Mouse (Mus musculus) G1E-ER4 (cell line): ENCODE data around the gene Fbxo46. TPM values are rescaled to one million over a fixed set of nuclear protein-coding genes. Genes with fewer than 3 reads are reported as not detected.

Experiments used
- GATA1 ChIP-seq: IDR thresholded peaks from one replicate; pipeline ENCODE4 v1.8.0; 2012; ENCODE audit warnings: low read length, inconsistent platforms
- polyA plus RNA-seq: library from polyadenylated mRNA; stranded (reverse); fragments of >175 nt; gene quantifications from 2 replicates; pipeline ENCODE4 v1.2.3, GENCODE M21; 2012

Gene Fbxo46
- polyA plus RNA-seq = 26.5 and 28.7 TPM in 2 replicates

DNA sequence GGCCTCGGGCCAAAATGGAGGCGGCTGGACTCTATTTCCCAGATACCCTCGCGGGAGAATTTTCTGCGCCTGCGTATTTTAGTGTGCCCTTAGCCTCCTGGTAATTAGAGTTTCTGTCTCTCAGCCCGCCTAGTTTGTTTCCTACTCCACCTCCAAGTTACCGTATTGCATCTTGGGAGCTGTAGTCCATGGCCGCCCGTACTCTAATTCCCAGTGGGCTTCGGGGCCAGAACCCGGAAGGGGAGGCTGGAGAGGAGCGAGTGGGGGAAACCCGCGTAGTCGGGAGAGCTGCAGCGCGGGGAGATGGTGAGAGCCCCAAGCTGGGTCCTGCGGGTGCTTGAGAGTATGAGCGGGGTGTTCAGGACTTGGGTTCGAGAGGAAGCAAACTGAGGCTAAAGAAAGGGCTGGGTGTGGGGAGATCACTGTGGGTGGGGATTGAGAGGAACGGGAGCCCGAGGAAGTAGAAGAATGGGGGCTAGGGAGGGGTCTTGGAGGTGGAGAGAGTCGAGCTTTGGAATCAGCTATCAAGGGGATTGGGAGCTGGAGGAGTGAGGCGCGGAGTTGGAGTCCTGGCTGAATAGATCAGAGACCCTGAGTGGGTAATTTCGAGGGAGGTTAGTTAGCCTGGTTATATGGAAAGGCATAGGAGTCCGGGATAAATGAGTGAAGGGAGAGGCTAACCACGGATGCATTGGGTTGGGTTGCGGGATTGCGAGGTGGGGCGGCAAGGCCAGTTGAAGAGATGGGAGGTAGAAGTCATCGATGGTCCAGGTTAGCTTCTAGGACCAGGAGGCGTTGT is at the start of gene Fbxo46:
TSS of gene Fbxo46 (plus strand) at position 229 of the 799 bp plus-strand sequence.
- TF ChIP-seq GATA1 = no peak

DNA sequence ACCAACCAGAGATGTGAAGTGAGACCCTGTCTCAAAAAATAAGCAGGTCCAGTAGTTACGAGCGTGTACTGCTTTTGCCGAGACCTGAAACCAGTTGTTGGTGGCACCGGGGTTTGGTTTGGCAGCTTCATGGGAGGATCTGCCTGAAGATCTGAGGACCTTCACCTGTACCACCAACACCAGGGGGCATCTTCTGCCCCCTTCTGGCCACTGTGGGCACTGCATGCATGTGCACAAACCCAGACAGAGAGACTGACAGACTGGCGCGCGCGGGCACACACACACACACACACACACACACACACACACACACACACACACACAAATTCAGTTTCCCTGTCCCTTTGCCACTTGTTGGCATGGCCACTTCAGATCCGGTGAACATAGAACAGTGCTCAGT is 46.2 kb upstream of the Fbxo46 start:
- TF ChIP-seq GATA1 = no peak

DNA sequence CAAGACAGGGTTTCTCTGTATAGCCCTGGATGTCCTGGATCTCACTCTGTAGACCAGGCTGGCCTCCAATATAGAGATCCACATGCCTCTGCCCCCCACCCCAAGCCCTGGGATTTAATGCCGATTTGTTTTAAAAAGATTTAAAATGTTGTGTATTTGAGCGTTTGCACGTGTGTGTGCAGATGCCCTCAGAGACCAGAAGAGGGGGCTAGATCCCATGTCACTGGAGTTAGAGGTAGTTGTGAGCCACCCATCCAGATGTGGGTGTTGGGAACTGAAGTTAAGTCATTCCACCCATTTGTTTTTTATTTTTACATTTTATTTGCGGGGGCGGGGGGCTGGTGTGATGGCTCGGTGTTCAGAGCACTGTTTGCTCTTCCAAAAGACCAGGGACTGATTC is 45.2 kb upstream of the Fbxo46 start:
- TF ChIP-seq GATA1 = no peak

DNA sequence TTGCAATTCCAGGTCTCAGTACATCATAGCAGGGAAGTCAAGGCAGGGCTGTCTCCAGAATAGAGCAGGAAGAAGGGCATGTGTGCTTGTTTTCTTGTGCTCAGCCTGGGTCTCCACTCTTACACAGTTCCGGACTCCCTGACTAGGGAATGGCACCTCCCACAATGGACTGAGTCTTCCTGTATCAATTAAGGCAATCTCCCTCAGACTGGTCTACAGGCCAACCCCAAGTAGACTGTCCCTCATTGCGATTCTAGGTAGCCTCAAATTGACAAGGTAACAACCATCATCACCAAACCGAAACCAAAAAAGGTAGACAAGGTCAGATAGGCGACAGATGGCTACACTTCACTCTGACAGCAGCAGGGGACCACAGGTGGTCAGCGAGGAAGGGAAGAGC is 44.4 kb upstream of the Fbxo46 start:
- TF ChIP-seq GATA1 = no peak

DNA sequence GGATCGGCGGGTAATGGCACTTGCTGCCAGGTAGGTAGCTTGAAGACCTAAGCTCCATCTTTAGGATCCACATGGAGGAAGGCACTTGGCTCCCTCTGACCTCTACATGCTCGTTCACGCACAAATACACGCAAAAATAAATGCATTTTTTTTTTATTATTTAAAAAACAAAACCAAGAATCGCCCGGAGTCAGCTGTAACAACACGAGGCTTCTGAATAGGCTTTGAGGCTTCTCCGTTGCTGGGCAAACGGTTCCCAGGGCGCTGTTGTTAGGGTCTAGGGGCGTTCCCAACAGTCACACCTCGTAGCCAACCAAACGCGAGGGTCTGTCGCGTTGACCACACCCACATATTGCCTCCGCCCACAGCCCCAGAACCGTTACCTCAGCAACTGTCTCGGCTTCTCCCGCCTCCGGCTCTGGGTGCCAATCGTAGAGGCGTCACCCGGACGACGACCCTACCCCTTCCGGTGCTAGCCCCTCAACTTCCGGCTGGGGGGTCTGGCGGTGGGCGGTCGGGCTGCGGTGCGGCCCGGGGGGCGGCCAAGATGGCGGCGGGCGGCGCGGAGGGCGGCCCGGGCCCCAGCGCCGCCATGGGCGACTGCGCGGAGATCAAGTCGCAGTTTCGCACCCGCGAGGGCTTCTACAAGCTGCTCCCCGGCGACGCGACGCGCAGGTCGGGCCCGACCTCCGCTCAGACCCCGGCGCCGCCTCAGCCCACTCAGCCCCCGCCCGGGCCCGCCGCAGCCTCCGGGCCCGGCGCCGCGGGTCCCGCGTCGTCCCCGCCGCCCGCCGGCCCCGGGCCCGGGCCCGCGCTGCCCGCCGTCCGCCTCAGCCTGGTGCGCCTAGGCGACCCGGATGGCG is 43.7 kb upstream of the Fbxo46 start, which contains the start of gene Dmwd:
TSS of gene Dmwd (plus strand) at position 505 of the 863 bp plus-strand sequence.
- TF ChIP-seq GATA1 = no peak

DNA sequence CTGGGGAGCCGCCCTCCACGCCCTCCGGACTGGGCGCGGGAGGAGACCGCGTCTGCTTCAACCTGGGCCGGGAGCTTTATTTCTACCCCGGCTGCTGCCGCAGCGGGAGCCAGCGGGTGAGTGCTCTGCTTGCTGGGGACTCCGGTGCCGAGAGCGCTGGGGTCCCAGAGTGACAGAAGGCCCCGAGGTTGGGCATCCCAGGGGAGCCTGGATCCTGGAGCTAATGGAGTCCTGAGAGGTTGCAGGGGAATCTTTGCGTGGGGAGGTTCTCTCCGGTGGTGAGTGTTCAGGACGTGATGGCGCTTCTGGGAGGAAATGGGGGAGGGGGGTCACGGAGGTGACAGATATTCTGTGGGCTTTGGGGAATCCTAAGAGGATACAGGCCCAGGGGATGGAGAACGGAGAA is 43.1 kb upstream of the Fbxo46 start:
- TF ChIP-seq GATA1 = no peak

DNA sequence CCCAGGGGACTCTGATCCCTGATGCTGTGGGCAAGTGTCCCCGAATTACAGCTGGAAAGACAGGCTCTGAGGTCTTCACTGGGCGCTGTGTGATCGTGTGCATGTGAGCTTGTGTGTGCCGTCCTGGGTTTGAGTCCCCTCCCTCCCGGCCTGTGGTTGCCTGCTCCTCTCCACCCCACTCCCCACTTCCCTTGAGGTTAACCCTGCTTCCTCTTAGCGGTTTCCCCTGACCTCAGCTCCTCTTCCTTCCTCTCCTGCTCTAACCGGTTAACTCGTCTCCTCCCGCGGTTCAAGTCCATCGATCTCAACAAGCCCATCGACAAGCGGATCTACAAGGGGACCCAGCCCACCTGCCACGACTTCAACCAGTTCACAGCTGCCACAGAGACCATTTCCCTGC is 41.9 kb upstream of the Fbxo46 start:
- no peak for TF ChIP-seq GATA1

DNA sequence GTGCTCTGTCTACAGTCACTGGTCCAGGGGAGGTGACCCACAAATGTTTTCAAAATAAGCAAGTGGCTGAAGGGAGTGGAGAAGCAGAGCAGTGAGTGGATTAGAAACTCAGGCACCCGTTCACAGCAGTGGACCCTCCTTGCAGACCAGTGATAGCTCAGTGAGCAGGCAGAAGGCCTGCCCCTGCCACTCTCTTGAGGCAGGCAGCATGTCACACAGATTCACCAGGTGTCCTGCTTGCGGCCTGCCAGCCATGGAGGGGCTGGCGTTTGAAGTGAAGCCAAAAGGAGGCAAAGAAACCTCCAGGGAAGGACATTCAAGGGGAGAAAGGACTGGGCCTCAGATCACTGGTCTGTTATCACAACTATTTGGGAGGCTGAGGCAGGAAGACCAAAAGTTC is 40.9 kb upstream of the Fbxo46 start:
- TF ChIP-seq GATA1 = no peak

DNA sequence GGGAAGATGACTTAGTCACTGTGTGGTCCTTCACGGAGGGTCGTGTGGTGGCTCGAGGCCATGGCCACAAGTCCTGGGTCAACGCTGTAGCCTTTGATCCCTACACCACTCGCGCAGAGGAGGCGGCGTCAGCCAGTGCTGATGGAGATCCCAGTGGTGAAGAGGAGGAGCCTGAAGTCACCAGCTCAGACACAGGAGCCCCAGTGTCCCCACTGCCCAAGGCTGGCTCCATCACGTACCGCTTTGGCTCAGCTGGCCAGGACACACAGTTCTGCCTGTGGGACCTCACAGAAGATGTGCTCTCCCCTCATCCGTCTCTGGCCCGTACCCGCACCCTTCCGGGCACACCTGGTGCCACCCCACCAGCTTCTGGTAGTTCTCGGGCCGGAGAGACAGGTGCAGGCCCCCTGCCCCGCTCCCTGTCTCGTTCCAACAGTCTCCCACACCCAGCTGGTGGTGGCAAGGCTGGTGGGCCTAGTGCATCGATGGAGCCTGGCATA is 39.2 kb upstream of the Fbxo46 start:
- TF ChIP-seq GATA1 = no peak

DNA sequence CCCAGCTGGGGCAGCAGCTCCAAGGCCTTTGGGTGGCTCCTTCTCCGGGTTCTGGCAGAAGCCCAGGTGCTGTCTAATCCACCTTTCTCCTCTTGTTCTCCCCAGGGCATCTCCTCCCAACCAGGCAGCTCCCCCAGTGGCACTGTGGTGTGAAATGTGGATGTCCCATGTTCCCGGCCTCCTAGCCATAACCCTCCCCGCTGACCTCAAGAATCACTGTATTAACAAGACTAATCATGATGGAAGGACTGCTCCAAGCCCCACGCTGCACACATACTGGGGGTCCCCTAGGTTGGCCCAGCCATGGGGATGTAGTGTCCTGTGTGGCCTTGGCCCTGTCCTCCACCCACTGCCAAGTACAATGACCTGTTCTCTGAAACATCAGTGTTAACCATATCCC is 37.5 kb upstream of the Fbxo46 start:
- no peak for TF ChIP-seq GATA1

DNA sequence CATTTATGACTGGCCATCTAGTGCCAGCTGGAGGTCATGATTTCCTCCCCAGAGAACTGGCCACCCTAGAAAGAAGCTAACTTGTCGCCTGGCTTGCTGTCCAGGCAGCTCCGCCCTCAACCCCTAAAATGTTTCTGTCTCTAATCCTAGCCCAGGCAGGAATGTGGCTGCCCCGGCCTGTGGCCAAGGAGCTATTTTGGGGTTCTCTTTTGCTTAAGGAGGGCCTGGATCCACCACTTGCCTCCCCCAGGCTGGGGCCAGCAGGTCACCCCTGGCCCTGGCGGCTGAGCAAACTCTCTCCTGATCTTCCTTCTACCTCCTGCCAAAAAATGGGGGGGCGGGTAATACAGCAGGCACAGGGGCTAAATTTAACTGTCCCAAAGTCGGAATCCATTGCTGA is 36.6 kb upstream of the Fbxo46 start:
- TF ChIP-seq GATA1 = no peak

DNA sequence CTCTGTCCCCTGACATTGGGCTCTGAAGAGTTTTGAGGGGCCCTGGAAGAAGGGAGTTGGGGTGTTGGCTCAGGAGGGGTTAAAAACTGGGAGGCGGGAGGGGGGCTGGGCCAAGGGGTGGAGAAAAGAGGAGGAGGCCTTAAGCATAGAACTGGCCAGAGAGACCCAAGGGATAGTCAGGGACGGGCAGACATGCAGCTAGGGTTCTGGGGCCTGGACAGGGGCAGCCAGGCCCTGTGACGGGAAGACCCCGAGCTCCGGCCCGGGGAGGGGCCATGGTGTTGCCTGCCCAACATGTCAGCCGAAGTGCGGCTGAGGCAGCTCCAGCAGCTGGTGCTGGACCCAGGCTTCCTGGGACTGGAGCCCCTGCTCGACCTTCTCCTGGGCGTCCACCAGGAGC is 36.0 kb upstream of the Fbxo46 start, which contains the start of gene Dmpk:
TSS of gene Dmpk (plus strand) at position 149 of the 400 bp plus-strand sequence.
- TF ChIP-seq GATA1 = no peak

DNA sequence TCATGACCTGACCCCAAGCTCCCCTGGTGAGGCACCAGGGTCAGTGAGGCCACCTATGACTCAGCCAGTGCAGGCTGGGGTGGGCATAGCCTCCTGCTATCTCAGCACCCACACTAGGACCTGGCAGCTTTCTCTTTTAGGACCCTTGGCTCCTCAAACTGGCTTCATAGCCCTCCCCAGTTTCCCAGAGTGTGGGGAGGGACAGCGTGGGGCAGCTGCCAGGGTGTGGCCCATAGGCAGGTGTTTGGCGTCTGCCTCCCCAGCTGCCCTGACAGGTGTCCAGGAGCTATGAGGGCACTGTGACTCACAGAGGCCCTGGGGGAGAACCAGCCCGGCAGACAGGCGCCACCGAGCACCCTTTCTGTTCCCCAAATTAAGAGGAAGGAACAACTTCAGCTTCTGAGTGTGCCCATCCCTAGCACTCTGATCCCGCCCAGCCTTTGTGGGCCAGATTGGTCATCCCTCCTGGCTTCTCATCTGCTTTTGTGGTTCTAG is 35.3 kb upstream of the Fbxo46 start:
- TF ChIP-seq GATA1 = no peak

DNA sequence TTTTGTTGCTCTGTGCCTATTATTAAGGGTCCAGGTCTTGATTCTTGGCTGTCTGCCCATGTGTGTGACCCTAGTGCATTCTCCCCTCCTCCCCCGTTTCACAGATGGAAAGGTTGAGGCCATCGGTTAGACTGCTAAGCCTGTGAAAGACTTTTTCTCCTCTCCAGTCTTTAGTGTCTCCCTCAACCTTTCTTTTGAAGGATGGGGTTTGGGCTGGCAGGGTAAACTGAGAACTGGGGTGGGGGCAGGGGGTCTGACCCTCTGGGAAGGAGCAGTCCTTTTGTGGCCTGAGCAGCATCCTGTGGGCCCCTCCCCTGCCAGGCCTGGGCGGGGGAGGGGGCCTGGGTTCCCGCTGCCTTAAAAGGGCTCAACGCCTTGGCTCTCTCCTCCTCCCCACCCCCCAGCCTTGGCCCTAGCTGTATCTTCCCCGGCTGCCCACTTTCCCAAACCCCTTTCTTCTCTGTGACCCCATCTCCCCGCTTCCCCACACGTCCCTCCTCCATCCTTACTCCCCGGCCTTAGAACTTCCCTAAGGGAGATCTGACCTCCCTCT is 34.7 kb upstream of the Fbxo46 start:
- no peak for TF ChIP-seq GATA1

DNA sequence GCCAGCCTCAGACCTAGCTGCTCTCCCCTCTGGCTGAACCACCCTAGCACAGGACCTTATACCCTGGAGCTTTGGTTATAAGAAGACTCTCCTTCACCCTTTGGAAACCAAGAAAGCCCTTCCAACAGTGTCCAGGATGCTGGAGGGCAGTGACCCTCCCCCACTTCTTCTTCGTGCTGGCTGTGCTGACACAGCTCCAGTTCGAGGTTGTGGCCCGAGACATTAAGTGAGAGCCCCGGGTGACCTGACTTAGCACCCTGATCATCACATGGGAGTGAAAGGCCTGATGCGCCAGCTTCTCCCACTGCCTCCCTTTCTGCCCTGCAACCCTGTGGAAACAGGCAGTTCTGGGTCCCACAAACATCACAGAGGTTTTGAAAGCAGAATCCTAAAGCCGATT is 34.2 kb upstream of the Fbxo46 start:
- no peak for TF ChIP-seq GATA1

DNA sequence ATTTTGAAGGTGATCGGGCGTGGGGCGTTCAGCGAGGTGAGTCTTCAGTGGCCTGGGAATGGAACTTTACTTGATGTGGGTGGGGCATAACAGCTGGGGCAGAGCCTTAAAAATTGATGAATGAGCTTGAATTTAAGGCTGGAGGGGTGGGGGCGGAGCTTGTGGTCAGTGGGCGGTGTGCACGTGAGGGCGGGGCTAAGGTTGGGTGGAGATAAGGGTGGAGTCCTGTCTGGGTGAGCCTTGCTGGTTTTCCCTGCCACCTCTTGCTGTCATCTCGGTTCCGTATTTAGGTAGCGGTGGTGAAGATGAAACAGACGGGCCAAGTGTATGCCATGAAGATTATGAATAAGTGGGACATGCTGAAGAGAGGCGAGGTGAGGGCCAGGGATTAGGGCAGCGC is 33.6 kb upstream of the Fbxo46 start:
- TF ChIP-seq GATA1 = no peak
